Mouse (Mus musculus) liver, embryonic 11.5 days (tissue): Measurements from ENCODE around the gene Rnase4. TPM values are rescaled to one million over a fixed set of nuclear protein-coding genes. Genes with fewer than 3 reads are reported as not detected.
A peak's percentile ranks its signal among the peaks of the same experiment; 100 is the strongest.
"Not testable (repeated sequence)": the region's sequence is repeated elsewhere in the genome, so short reads cannot be mapped to it uniquely, and the experiment has no call there.

Experiments
- ATAC-seq: fragments of 200-750 bp; cut with Nextera tagmentation; replicated peaks from 2 replicates; pipeline ENCODE4 v1.8.0; 2017; ENCODE audit warnings: moderate number of reproducible peaks, mild to moderate bottlenecking, moderate TSS enrichment, moderate library complexity; ENCODE audit not compliant: low FRiP score
- DNase-seq: peaks from one replicate; pipeline ENCODE4 v3.0.0-alpha.2; 2017; ENCODE audit warnings: low spot score
- H3K27ac ChIP-seq: fragments of 300-500 bp; sonication (generic); 2 replicates; pipeline ENCODE4 v1.5.1; 2014; ENCODE audit warnings: mild to moderate bottlenecking, low read depth, low read length, control low read depth
- H3K27me3 ChIP-seq: fragments of 300-500 bp; sonication (generic); replicated peaks from 2 replicates; pipeline ENCODE4 v1.6.1; 2014; ENCODE audit warnings: low read length, mixed read lengths; ENCODE audit not compliant: control insufficient read depth, insufficient read depth
- H3K36me3 ChIP-seq: fragments of 300-500 bp; sonication (generic); 2 replicates; pipeline ENCODE4 v1.6.1; 2014; ENCODE audit warnings: mild to moderate bottlenecking, low read length, moderate library complexity, mixed read lengths; ENCODE audit not compliant: control insufficient read depth, insufficient read depth
- H3K4me1 ChIP-seq: fragments of 300-500 bp; sonication (generic); replicated peaks from 2 replicates; pipeline ENCODE4 v1.6.1; 2014; ENCODE audit warnings: low read length, mixed read lengths; ENCODE audit not compliant: control insufficient read depth, insufficient read depth
- H3K4me2 ChIP-seq: fragments of 300-500 bp; sonication (generic); 2 replicates; pipeline ENCODE4 v1.6.1; 2014; ENCODE audit warnings: mild to moderate bottlenecking, control low read depth, moderate library complexity
- H3K4me3 ChIP-seq: fragments of 300-500 bp; sonication (generic); 2 replicates; pipeline ENCODE4 v1.5.1; 2014; ENCODE audit warnings: low read depth, low read length, control low read depth
- H3K9ac ChIP-seq: fragments of 300-500 bp; sonication (generic); 2 replicates; pipeline ENCODE4 v1.6.1; 2014; ENCODE audit warnings: low read depth, low read length, control low read depth
- H3K9me3 ChIP-seq: fragments of 300-500 bp; sonication (generic); 2 replicates; pipeline ENCODE4 v1.6.1; 2016; ENCODE audit warnings: low read length, inconsistent platforms, mixed read lengths; ENCODE audit not compliant: control insufficient read depth
- WGBS: fragments of 180-500 bp; shearing (Covaris S2); extraction: QIAGEN DNeasy Blood & Tissue Kit; methylation state at CpG from one replicate; pipeline ENCODE4 v1.1.7; 2014; 5-methylcytosine and 5-hydroxymethylcytosine counted together
- polyA plus RNA-seq: library from polyadenylated mRNA; unstranded; fragments of >200 nt; fragmentation: Nextera tagmentation; extraction: Ambion mirVana; gene quantifications from 2 replicates; pipeline ENCODE4 v1.2.1, GENCODE M21; 2014

Rnase4 gene
- polyA plus RNA-seq, 1 experiment from 2014 or later = 13.6 TPM

DNA sequence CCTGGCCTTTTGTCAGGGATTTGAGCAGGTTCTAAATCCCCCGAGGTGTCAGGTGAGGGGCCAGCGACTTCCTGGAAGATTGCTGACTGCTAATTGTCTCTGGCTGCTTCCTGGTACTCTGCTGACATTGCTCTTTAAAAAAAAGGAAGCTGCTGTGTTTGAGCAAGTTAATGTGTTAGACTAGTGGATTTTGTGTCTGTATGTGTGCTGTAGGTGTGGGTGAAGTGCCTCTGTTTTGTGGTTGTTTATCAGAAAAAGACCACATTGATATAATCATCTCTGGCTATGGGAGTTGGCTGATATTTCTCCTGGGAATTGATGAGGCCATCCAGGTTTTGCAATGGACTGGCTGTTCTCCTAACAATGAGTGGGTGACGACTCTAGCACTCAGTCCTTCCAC, 2.6 kb downstream of the Rnase4 start:
- no peak for DNase-seq
- no peaks in the 10 kb centered on the region for H3K27me3 ChIP-seq
- H3K36me3 ChIP-seq = no peaks in the 10 kb centered on the region
- no peaks in the 10 kb centered on the region for H3K4me1 ChIP-seq
- H3K9ac ChIP-seq = no peak overlapping the region
- ATAC-seq = no peak
- no peaks in the 10 kb centered on the region for H3K9me3 ChIP-seq
- WGBS = 29% methylated on average over 3 of the region's 3 CpGs
- H3K4me2 ChIP-seq = no peak overlapping the region
- H3K4me3 ChIP-seq = no peak overlapping the region
- no peak overlapping the region for H3K27ac ChIP-seq

DNA sequence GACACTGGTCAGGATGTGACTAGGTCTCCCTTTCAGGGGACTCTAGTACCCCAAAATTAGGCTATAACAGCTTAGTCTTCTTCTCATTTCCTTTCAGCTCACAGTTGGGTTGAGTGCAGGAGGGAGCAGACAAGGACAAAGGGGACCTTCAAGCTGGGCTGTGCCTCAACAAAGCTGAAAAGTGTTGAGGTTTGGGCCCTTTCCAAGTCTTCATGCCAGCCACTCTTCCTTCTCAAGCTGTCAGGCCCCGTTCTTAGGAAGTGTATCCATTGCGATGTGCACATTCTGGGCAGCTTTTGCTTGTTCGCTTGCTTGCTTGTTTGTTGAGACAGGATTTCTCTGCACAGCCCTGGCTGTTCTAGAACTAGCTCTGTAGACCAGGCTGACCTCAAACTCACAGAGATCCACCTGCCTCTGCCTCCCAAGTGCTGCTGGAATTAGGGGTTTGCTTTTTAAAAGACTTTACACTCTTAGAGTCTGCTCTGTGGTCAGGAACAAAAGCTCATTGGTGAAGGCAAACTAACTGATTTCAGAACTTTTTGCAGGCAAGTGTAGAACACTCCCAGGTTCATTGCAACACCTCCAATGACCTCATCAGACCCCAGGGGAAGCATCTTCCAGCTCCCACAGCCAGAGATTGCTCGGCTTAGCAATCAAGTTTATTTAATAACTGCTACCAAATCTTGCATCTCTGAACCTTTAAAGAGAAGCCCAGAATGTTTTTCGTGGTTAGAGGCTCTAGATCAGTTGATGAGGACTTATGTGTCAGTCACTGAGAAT, 3.4 kb downstream of the Rnase4 start:
- no peak overlapping the region for H3K4me2 ChIP-seq
- DNase-seq (no peak), ATAC-seq (no peak)
- no peak overlapping the region for H3K4me3 ChIP-seq
- H3K27ac ChIP-seq = no peak overlapping the region
- no peaks in the 10 kb centered on the region for H3K9me3 ChIP-seq
- H3K9ac ChIP-seq = no peak overlapping the region
- H3K36me3 ChIP-seq = no peaks in the 10 kb centered on the region
- no peaks in the 10 kb centered on the region for H3K4me1 ChIP-seq
- H3K27me3 ChIP-seq = no peaks in the 10 kb centered on the region
- 73% methylated on average over 5 of the region's 5 CpGs for WGBS

DNA sequence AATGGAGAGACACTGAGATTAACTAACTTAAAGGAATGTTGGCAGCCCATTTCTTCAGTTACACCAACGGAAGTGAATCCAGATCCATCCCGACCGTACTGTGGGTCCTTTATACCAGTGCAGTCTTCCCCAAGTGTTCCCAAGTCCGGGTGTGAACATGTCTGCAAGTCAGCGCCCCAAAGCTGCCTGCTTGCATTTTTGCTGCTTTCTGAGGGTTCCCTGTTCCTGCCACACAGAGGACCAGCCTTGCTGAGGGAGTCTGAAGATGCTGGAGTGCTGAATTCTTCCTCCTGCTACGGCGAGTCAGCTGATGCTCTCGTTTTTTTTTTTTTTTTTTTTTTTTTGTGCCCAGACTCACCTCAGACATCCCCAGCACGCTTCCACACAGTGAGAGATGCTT, 4.0 kb downstream of the Rnase4 start:
- WGBS = 66% methylated on average over 9 of the region's 9 CpGs

DNA sequence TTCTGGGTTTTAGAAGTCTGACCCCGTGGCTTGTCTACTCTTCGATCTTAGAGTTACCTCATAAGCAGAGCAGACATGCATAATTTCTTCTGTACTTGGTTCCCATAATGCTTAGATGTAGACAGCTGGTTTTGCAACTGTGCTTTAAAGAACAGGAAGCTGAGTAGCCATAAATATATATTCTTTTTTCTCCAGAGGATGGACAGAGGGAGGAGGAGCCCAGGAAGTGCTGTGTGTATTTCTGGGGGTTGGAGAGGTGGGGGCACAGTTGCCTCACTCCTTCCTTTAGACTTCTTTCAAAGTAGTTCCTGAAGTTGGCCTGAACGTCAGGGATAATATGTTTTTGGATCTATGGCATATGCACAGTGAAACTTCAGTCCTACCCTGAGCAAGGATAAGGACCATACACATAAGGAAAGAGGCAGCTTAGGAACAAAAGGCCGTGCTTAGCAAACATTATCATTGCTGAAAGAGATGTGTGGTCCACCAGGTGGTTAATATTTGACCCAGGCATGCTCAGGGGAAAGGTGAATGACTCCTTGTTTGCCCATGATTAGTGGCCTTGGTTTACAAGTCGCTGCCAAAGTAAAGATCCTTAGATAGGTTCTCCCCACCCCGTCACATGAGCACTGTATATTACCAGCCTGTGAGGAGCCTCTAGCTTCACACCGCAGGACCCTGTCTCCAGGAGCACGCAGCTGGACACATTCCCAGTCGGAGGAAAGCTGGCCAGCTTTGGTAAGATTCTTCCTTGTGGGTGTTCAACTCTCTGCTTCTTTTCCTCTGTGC, 5.1 kb downstream of the Rnase4 start:
- peak overlapping the region; percentile 17 for H3K4me2 ChIP-seq
- no peak overlapping the region for H3K9ac ChIP-seq
- no peaks in the 10 kb centered on the region for H3K27me3 ChIP-seq
- no peaks in the 10 kb centered on the region for H3K4me1 ChIP-seq
- ATAC-seq (no peak), DNase-seq (no peak)
- H3K4me3 ChIP-seq = no peak overlapping the region
- H3K27ac ChIP-seq = no peak overlapping the region
- WGBS = 57% methylated on average over 9 of the region's 9 CpGs
- H3K9me3 ChIP-seq = no peaks in the 10 kb centered on the region
- H3K36me3 ChIP-seq = no peaks in the 10 kb centered on the region

More for the DNA sequence above, 4.0 kb downstream of the Rnase4 start:
- no peaks in the 10 kb centered on the region for H3K27me3 ChIP-seq
- no peak for ATAC-seq
- H3K4me1 ChIP-seq = no peaks in the 10 kb centered on the region
- no peak overlapping the region for H3K27ac ChIP-seq
- no peaks in the 10 kb centered on the region for H3K9me3 ChIP-seq
- DNase-seq = no peak
- no peaks in the 10 kb centered on the region for H3K36me3 ChIP-seq
- no peak overlapping the region for H3K4me3 ChIP-seq
- no peak overlapping the region for H3K4me2 ChIP-seq
- H3K9ac ChIP-seq = no peak overlapping the region

DNA sequence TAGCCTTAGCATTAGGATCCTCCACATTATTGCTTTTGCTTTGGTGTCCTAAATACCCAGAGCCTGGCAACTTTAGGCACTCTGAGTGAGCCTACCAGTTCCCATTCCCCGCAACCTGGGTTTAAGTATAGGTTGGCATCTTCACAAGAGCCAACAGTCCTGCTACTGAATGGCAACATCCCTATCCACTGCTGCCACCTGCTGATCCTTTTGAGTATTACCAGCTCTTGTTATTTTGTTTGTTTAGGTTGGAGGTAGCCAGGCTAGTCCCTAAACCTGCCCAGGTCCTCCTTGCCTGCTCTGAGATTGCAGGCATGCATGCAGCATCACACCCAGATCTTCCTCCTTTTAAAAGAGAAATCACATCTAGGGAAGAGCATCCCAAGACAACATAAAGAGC, 7.4 kb downstream of the Rnase4 start:
- peak; percentile 50; the same call in 1 of the 2 replicates for ATAC-seq
- H3K4me3 ChIP-seq, H3K36me3 ChIP-seq, H3K27ac ChIP-seq, H3K9me3 ChIP-seq, H3K4me2 ChIP-seq, H3K9ac ChIP-seq, DNase-seq, H3K4me1 ChIP-seq, H3K27me3 ChIP-seq: not testable (repeated sequence)
- 36% methylated on average over 1 of the region's 1 CpGs for WGBS

DNA sequence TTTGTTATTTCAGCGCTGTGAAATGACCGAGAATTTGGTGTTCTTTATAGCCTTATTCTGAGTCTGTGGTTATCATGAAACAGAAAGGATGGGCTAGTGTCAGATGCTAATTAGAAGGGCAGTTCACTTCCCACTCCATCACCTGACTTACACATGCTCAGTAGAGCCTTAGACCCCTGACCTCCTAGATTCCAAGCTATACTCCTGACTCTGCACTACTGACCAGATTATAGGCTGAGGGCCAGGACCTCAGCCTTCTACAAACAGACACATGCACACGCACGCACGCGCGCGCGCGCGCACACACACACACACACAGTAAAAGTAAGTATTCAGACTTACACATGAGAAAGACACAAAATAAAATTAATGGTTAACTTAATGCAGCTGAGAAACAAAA, 8.0 kb downstream of the Rnase4 start:
- H3K9ac ChIP-seq = no peak overlapping the region
- H3K4me1 ChIP-seq = no peaks in the 10 kb centered on the region
- no peak overlapping the region for H3K27ac ChIP-seq
- WGBS = 93% methylated on average over 11 of the region's 11 CpGs
- no peak overlapping the region for H3K4me3 ChIP-seq
- ATAC-seq (no peak), DNase-seq (no peak)
- no peaks in the 10 kb centered on the region for H3K36me3 ChIP-seq
- H3K27me3 ChIP-seq = no peaks in the 10 kb centered on the region
- H3K4me2 ChIP-seq = no peak overlapping the region
- no peaks in the 10 kb centered on the region for H3K9me3 ChIP-seq

DNA sequence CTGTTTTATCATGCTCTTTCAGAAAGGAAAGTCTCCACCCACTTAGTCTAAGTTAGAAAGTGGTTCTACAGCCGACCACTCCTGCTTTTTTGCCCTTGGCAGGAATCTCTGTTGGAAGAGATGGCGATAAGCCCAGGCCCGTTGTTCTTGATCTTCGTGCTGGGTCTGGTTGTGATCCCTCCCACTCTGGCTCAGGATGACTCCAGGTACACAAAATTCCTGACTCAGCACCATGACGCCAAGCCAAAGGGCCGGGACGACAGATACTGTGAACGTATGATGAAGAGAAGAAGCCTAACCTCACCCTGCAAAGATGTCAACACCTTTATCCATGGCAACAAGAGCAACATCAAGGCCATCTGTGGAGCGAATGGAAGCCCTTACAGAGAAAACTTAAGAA, 10.4 kb downstream of the Rnase4 start:
- Histone ChIP-seq H3K9ac (no peak overlapping the region), H3K27me3 (no peaks in the 10 kb centered on the region), H3K27ac (no peak overlapping the region), H3K9me3 (no peaks in the 10 kb centered on the region), H3K4me3 (no peak overlapping the region), H3K36me3 (no peaks in the 10 kb centered on the region), H3K4me2 (no peak overlapping the region), H3K4me1 (peaks cover under 1% of the 10 kb centered on the region; the same call in 1 of the 2 replicates)
- DNase-seq (no peak), ATAC-seq (no peak)
- WGBS = 73% methylated on average over 9 of the region's 9 CpGs

DNA sequence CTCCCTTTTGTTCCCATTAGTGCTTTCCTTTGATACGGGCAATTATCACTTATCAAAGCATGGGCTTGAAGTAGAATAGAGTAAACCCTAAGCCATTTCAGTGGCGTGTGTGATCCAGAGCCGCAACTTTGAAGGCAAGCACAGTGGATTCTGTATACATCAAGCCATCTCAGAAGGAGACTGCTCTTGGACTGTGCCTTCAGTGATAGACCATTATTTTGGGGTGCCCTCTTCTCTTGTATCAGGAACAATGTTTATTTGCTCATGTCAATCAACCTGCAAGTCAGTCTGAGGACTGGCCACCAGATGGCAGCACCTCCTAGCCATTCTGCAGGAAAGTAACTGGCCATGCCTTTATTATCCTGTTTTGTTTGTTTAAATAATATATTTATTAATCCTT, 12.3 kb downstream of the Rnase4 start:
- H3K4me3 ChIP-seq = no peak overlapping the region
- no peak overlapping the region for H3K27ac ChIP-seq
- 58% methylated on average over 3 of the region's 3 CpGs for WGBS
- no peak overlapping the region for H3K9ac ChIP-seq
- no peaks in the 10 kb centered on the region for H3K27me3 ChIP-seq
- H3K4me2 ChIP-seq = no peak overlapping the region
- DNase-seq (peak; percentile 51), ATAC-seq (no peak)
- no peaks in the 10 kb centered on the region for H3K9me3 ChIP-seq
- H3K4me1 ChIP-seq = peaks cover 5% of the 10 kb centered on the region; the same call in 1 of the 2 replicates
- no peaks in the 10 kb centered on the region for H3K36me3 ChIP-seq
